Mouse (Mus musculus) forebrain, postnatal 0 days (tissue): ENCODE measurements around the gene Gak. TPM values are rescaled to one million over a fixed set of nuclear protein-coding genes. Genes with fewer than 3 reads are reported as not detected.

ENCODE experiments used
- ATAC-seq: fragments of 200-750 bp; cut with Nextera tagmentation; 2 replicates; pipeline ENCODE4 v1.8.0; 2017; ENCODE audit warnings: mild to moderate bottlenecking, moderate library complexity
- DNase-seq: peaks from one replicate; pipeline ENCODE4 v3.0.0-alpha.2; 2015
- H3K27ac ChIP-seq: fragments of 300-500 bp; sonication (generic); 2 replicates; pipeline ENCODE4 v1.5.1; 2014; ENCODE audit warnings: low read depth, mild to moderate bottlenecking, antibody characterized with exemption, low read length, moderate library complexity, mixed read lengths
- H3K27me3 ChIP-seq: fragments of 300-500 bp; sonication (generic); 2 replicates; pipeline ENCODE4 v1.6.1; 2014; ENCODE audit warnings: mild to moderate bottlenecking, low read length, mixed read lengths; ENCODE audit not compliant: insufficient read depth
- H3K36me3 ChIP-seq: fragments of 300-500 bp; sonication (generic); 2 replicates; pipeline ENCODE4 v1.6.1; 2014; ENCODE audit warnings: mild to moderate bottlenecking, moderate library complexity; ENCODE audit not compliant: insufficient read depth
- H3K4me1 ChIP-seq: fragments of 300-500 bp; sonication (generic); 2 replicates; pipeline ENCODE4 v1.6.1; 2014; ENCODE audit warnings: antibody characterized with exemption; ENCODE audit not compliant: insufficient read depth
- H3K4me2 ChIP-seq: fragments of 300-500 bp; sonication (generic); 2 replicates; pipeline ENCODE4 v1.6.1; 2014; ENCODE audit warnings: low read depth, mild to moderate bottlenecking, moderate library complexity
- H3K4me3 ChIP-seq: fragments of 300-500 bp; sonication (generic); 2 replicates; pipeline ENCODE4 v1.5.1; 2014; ENCODE audit warnings: low read depth, low read length, mixed read lengths
- H3K9ac ChIP-seq: fragments of 300-500 bp; sonication (generic); 2 replicates; pipeline ENCODE4 v1.6.1; 2014; ENCODE audit warnings: mild to moderate bottlenecking
- H3K9me3 ChIP-seq: fragments of 300-500 bp; sonication (generic); 2 replicates; pipeline ENCODE4 v1.6.1; 2016; ENCODE audit warnings: low read length
- CTCF ChIP-seq: sonication (generic); IDR thresholded peaks from 2 replicates; pipeline ENCODE4 v1.5.1; 2016; ENCODE audit warnings: antibody characterized with exemption, control low read depth, low read depth
- WGBS: fragments of 180-500 bp; shearing (Covaris S2); extraction: QIAGEN DNeasy Blood & Tissue Kit; methylation state at CpG from one replicate; pipeline ENCODE4 v1.1.7; 2014; 5-methylcytosine and 5-hydroxymethylcytosine counted together
- polyA plus RNA-seq: library from polyadenylated mRNA; unstranded; fragments of >200 nt; fragmentation: Nextera tagmentation; extraction: Ambion mirVana; gene quantifications from 2 replicates; pipeline ENCODE4 v1.2.1, GENCODE M21; 2015
- total RNA-seq: library from RNA; depleted of rRNA; stranded (reverse); fragments of >200 nt; gene quantifications from 2 replicates; pipeline ENCODE4 v1.2.3, GENCODE M21; 2014; rRNA removed

Gak gene
- 77.6 and 79.1 TPM in 2 replicates for total RNA-seq
- polyA plus RNA-seq, result 44.6 and 48.6 TPM in 2 replicates

DNA sequence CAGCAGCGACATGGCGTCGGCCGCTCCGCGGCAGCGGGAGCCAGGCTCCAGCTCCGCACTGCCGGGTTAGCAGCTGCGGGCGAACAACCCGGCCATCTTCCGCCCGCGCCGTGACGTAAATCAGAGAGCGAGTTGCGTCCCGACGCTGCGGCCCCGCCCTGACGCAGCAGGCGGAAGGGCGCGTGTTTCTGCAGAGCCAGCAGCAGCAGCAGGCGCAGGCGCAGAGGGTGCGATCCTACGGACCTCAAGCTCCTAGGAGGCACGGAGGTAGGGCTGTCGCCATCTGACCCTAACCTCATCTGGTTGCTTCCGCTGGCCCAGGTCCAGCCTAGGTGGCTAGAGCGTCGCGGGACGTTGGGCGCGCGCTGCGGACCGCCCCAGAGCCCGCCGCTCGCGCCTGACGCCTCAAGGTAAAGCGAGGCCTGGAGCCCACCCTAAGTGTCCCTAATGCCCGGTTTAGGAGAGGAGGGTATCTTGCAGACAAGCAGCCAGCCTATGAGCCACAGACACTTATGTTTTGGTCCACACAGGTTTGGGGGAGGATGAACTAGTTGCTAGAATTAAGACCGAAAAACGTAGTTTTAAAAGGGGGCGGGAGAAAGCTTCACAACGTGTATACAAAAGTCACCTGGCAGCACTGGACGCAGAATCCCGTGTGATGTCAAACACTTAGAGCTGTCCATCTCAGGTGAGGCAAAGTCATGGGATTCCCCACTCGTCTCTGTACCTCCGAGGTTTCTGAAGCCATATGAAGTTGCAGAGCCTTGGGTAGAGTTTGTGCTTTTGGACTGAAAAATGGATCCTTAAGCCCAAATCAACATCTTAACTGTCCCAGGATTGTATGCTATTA lies at the start of gene Gak, which contains the start of gene Tmem175:
Gene Gak, minus strand, starts transcription at position 122 of the 850 bp plus-strand sequence.
Gene Tmem175, plus strand, starts transcription at position 137 of the 850 bp plus-strand sequence.
- ATAC-seq (peak; percentile 99), DNase-seq (peak; percentile 96)
- H3K4me3 ChIP-seq, result peak within 1 kb of the TSS; percentile 91
- WGBS, result 3% methylated on average over 58 of the region's 58 CpGs
- H3K27me3 ChIP-seq, result no peaks in the 10 kb centered on the region
- 0 out of 2 replicates have a peak, but pooled peaks cover 4% of the 10 kb centered on the region for H3K4me1 ChIP-seq
- H3K9me3 ChIP-seq, result no peaks in the 10 kb centered on the region
- H3K9ac ChIP-seq, result peak within 1 kb of the TSS; percentile 96
- no peaks in the 10 kb centered on the region for H3K36me3 ChIP-seq
- H3K27ac ChIP-seq, result peak within 1 kb of the TSS; percentile 89
- no peak for TF ChIP-seq CTCF
- H3K4me2 ChIP-seq, result peak within 1 kb of the TSS; percentile 89

DNA sequence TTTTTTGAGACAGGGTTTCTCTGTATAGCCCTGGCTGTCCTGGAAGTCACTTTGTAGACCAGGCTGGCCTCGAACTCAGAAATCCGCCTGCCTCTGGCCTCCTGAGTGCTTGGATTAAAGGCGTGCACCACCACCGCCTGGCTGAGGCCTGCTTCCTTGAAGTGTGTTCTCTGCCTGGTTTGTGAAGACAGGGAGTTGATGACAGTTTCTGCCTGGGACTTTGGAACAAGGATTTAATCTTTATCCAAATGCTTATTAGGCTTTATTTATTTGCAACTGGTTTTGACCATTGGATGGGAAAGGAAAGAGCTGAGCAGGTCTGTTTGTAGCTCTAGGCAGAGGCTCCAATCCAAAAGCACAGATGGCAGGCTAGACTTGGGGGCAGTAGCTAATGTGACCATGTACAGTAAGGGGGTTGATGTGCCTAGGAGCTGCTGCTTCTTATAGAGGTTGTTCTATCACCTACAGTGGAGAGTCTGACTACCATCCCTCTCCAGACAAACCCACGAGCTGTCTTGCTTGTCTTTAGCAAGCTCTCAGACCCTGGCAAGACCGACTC lies 48.8 kb upstream of the Gak start:
- no peak for ATAC-seq
- no peaks in the 10 kb centered on the region for H3K9me3 ChIP-seq
- no peak overlapping the region for H3K4me2 ChIP-seq
- TF ChIP-seq CTCF, result no peak
- H3K27ac ChIP-seq, result peak overlapping the region; percentile 94
- H3K9ac ChIP-seq, result no peak overlapping the region
- H3K36me3 ChIP-seq, result no peaks in the 10 kb centered on the region
- H3K27me3 ChIP-seq, result no peaks in the 10 kb centered on the region
- H3K4me1 ChIP-seq, result peaks cover 9% of the 10 kb centered on the region
- DNase-seq, result no peak
- H3K4me3 ChIP-seq, result no peak overlapping the region
- WGBS, result 87% methylated on average over 6 of the region's 6 CpGs

DNA sequence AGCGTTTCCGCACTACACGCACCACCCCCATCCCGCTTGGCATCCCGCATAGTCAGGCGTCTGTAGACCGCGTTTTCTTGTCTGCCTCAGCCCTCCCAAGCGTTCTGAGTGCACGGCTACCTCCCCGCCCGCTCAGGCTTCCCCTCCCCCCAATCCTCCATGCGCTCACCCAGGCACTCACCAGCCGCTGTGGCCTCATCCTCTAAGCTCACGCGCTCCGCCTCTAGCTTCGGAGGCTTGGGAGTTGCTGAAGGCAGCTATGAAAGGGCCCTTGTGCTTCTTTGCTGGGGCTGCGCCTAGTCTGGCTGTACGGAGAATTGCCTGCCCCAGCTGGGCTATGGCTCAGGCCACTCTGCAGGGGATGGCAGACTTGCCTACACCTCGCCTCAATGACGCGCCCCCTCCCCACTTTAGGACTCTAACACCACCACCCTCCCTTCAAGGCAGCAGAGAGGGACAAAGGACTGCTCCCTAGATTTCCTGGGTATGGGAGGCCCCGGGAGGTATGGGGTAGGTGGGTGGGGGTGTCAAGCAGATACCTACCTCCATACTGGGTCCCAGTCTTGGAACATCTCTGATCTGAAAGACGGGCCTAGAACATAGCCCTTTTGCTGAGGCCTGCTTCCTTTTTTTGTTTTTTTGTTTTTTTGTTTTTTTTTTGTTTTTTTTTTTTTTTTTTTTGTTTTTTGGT lies 48.2 kb upstream of the Gak start:
- Histone ChIP-seq H3K27ac (peak overlapping the region; percentile 94), H3K4me1 (peaks cover 9% of the 10 kb centered on the region), H3K9ac (peak overlapping the region; percentile 59), H3K27me3 (no peaks in the 10 kb centered on the region), H3K9me3 (no peaks in the 10 kb centered on the region), H3K36me3 (no peaks in the 10 kb centered on the region), H3K4me2 (peak overlapping the region; percentile 57), H3K4me3 (peak overlapping the region; percentile 32)
- 2% methylated on average over 25 of the region's 25 CpGs for WGBS
- peak; percentile 95 for ATAC-seq
- peak; percentile 35 for TF ChIP-seq CTCF
- DNase-seq, result peak; percentile 91

DNA sequence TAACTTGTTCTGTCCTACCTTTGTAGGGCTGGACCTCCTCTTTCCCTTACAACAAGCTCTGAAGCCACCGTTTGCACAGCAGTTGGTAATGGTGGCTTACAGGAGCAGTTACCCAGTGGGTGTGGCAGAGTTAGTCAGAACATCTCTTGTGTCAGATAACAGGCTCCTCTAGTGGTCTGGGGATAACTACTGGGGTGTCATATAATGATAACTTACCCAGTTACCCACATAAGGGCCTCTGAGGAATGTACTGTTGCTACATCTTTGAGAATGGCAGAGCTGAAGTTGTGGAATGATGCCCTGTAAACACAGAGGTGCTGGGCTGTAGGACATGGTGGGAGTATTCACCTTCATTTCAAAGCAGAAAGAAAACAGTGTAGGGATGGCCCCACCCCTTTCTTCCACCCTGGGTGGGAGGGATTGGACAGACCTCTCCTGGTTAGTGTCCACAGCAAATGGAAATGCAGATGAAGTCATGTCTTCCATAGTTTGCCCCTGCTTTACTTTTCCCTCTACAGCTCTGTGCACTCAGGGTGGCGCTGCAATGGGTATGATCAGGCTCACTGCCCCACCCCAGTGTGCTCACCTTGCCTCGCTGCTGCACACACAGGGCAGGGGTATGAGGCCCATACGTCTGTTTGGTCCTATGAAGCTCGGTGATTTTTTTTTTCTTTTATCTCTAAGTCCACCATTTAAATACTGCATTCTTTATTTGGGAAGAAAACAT lies 47.4 kb upstream of the Gak start:
- WGBS, result 13% methylated on average over 5 of the region's 5 CpGs
- Histone ChIP-seq H3K4me3 (peak overlapping the region; percentile 32), H3K27ac (peak overlapping the region; percentile 94), H3K36me3 (peaks cover 2% of the 10 kb centered on the region; the same call in 1 of the 2 replicates), H3K9ac (peak overlapping the region; percentile 59), H3K9me3 (no peaks in the 10 kb centered on the region), H3K27me3 (no peaks in the 10 kb centered on the region), H3K4me1 (peaks cover 9% of the 10 kb centered on the region), H3K4me2 (peak overlapping the region; percentile 57)
- ATAC-seq (peak; percentile 59), DNase-seq (no peak)
- peak; percentile 41 for TF ChIP-seq CTCF

DNA sequence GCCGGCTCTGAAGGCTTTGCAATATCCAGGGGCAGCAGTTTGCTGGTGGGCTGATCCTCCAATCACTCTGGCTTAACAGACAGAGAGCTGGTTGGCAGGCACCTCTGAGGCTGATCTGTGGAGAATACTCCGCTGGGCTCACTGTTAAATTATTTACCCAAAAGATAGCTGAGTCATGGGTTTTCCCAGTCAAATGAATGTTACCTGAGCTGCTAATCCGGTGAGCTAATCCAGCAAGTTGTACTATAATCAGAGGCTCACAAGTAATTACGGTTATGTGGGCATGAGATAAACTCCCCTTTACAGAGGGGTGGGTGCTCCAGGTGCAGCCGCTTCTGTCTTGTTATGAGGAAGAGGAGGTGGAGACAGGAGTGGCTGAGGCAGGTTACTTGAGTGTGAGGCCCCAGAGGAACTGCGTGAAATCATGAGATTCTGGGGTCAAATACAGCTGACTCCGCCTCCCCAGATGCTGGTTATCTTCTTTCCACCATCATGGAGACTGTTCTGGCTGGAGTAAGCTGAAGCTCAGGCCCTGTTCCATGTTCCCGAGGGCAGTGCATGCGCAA lies 45.8 kb upstream of the Gak start, which contains the start of gene Slc26a1:
Gene Slc26a1, minus strand, starts transcription at position 319 of the 566 bp plus-strand sequence.
- no peak for DNase-seq
- Histone ChIP-seq H3K36me3 (peaks cover 6% of the 10 kb centered on the region; the same call in 1 of the 2 replicates), H3K4me2 (no peak within 1 kb of the TSS), H3K9me3 (no peaks in the 10 kb centered on the region), H3K4me3 (no peak within 1 kb of the TSS), H3K27ac (no peak within 1 kb of the TSS), H3K27me3 (no peaks in the 10 kb centered on the region), H3K4me1 (peaks cover 9% of the 10 kb centered on the region), H3K9ac (no peak within 1 kb of the TSS)
- no peak for ATAC-seq
- no peak for TF ChIP-seq CTCF
- WGBS, result 80% methylated on average over 9 of the region's 9 CpGs

DNA sequence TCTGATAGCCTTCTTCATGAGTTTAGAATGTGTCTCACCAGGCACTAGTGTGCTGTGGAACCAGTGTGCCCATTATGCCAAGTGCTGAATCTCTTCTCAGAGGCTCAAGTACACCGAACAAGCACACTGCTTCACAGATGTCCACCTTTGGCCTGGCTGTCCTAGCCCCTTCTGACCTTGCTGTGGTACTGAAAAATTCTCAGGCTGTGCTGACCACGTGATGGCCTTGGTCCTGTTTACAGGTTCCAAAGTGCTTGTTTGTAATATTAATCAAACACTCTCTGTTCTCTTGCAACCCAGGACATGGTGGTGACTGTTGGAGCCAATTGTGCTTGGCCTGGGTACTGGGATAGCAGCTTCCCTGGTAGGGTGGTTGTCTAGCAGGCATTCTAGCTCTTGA lies 45.1 kb upstream of the Gak start:
- Histone ChIP-seq H3K4me2 (no peak overlapping the region), H3K4me3 (no peak overlapping the region), H3K9me3 (no peaks in the 10 kb centered on the region), H3K27me3 (no peaks in the 10 kb centered on the region), H3K4me1 (peaks cover 12% of the 10 kb centered on the region), H3K36me3 (peaks cover 6% of the 10 kb centered on the region; the same call in 1 of the 2 replicates), H3K27ac (no peak overlapping the region), H3K9ac (no peak overlapping the region)
- 86% methylated on average over 2 of the region's 2 CpGs for WGBS
- no peak for TF ChIP-seq CTCF
- DNase-seq (no peak), ATAC-seq (no peak)
